Mouse (Mus musculus) neural tube, embryonic 15.5 days (tissue): ENCODE data around the gene Tnfrsf22. TPM values are rescaled to one million over a fixed set of nuclear protein-coding genes. Genes with fewer than 3 reads are reported as not detected.

Experiments
- ATAC-seq: fragments of 200-750 bp; cut with Nextera tagmentation; 2 replicates; pipeline ENCODE4 v1.8.0; 2017; ENCODE audit warnings: mild to moderate bottlenecking, moderate TSS enrichment, moderate library complexity; ENCODE audit not compliant: low FRiP score
- H3K27ac ChIP-seq: fragments of 300-500 bp; sonication (generic); replicated peaks from 2 replicates; pipeline ENCODE4 v1.5.1; 2015; ENCODE audit warnings: mild to moderate bottlenecking, inconsistent platforms
- H3K27me3 ChIP-seq: fragments of 300-500 bp; sonication (generic); replicated peaks from 2 replicates; pipeline ENCODE4 v1.6.1; 2015; ENCODE audit warnings: inconsistent platforms
- H3K36me3 ChIP-seq: fragments of 300-500 bp; sonication (generic); 2 replicates; pipeline ENCODE4 v1.6.1; 2015; ENCODE audit warnings: inconsistent platforms
- H3K4me1 ChIP-seq: fragments of 300-500 bp; sonication (generic); 2 replicates; pipeline ENCODE4 v1.6.1; 2015; ENCODE audit warnings: inconsistent platforms
- H3K4me2 ChIP-seq: fragments of 300-500 bp; sonication (generic); 2 replicates; pipeline ENCODE4 v1.6.1; 2015; ENCODE audit warnings: inconsistent platforms, mild to moderate bottlenecking, moderate library complexity
- H3K4me3 ChIP-seq: fragments of 300-500 bp; sonication (generic); replicated peaks from 2 replicates; pipeline ENCODE4 v1.5.1; 2015; ENCODE audit warnings: mild to moderate bottlenecking, inconsistent platforms
- H3K9ac ChIP-seq: fragments of 300-500 bp; sonication (generic); replicated peaks from 2 replicates; pipeline ENCODE4 v1.6.1; 2015; ENCODE audit warnings: mild to moderate bottlenecking, inconsistent platforms
- H3K9me3 ChIP-seq: fragments of 300-500 bp; sonication (generic); replicated peaks from 2 replicates; pipeline ENCODE4 v1.6.1; 2016; ENCODE audit warnings: inconsistent platforms
- WGBS: fragments of 180-500 bp; shearing (Covaris S2); methylation state at CpG from one replicate; pipeline ENCODE4 v1.1.7; 2015; ENCODE audit warnings: mixed read lengths; 5-methylcytosine and 5-hydroxymethylcytosine counted together
- polyA plus RNA-seq: library from polyadenylated mRNA; unstranded; fragments of >200 nt; fragmentation: Nextera tagmentation; extraction: Ambion mirVana; gene quantifications from 2 replicates; pipeline ENCODE4 v1.2.1, GENCODE M21; 2015

Tnfrsf22 gene
- polyA plus RNA-seq, 1 experiment from 2014 or later, result 3.9 TPM

DNA sequence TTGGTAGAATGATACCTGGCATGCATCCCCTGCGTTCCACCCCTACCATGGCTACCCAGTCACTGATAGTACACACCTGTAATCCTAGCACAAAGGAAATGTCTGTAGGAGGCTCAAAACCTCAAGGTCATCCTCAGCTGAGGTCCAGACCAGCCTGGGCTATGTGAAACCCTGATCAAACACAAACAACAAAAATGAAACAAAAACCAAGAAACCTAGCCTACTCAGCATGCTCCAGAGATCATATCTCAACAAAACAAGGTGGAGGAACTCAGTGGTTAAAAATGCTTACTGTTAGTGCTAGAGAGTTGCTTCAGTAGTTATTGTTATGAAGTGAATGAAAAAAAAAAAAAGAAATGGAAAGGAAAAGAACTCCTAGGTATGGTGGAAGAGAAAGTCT lies 20.9 kb downstream of the Tnfrsf22 start, which contains the start of gene Tnfrsf26:
Tnfrsf26 (minus strand) TSS at position 183 of the 400 bp plus-strand sequence.
- WGBS, result 97% methylated on average over 1 of the region's 1 CpGs

DNA sequence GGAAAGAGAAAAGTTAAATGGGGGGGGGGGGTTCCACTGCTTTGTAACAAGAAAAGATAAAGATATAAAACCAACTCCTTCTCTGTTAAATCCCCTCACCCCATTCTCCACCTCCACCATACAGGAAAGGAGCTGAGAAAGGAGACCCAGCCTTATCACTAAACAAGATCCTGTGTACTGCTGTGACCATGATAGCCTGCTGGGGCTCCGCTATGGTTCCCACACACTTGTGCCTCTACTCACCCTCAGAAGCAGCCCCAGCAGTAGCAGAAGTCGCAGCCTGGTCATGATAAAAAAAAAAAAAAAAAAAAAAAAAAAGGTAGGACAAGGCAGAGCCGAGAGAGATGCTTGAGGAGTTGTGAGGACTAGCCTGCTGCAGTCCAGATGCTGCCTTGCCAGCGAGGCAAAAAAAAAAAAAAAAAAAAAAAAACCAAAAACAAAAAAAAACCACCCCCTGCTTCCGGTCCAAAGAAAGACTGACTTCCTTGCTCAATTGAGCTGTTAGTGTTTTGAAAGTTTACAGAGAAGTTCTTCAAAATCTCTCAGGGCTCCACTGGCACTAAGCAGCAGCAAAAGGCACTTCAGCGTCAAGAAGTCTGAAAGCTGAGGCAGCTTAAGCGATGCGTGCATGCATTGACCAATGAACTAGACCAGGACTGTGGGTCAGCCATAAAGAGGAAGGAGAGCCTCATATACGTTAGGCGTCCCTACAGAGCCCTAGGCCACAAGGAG lies 21.7 kb downstream of the Tnfrsf22 start:
- no peak overlapping the region for H3K4me2 ChIP-seq
- H3K36me3 ChIP-seq, result no peaks in the 10 kb centered on the region
- no peak overlapping the region for H3K9ac ChIP-seq
- WGBS, result 61% methylated on average over 10 of the region's 10 CpGs
- no peak overlapping the region for H3K4me3 ChIP-seq
- no peaks in the 10 kb centered on the region for H3K9me3 ChIP-seq
- no peaks in the 10 kb centered on the region for H3K27me3 ChIP-seq
- H3K4me1 ChIP-seq, result no peaks in the 10 kb centered on the region
- ATAC-seq, result no peak
- no peak overlapping the region for H3K27ac ChIP-seq

More for the DNA sequence above, 20.9 kb downstream of the Tnfrsf22 start, which contains the start of gene Tnfrsf26:
- no peaks in the 10 kb centered on the region for H3K4me1 ChIP-seq
- no peaks in the 10 kb centered on the region for H3K9me3 ChIP-seq
- no peak within 1 kb of the TSS for H3K9ac ChIP-seq
- H3K27ac ChIP-seq, result no peak within 1 kb of the TSS
- no peaks in the 10 kb centered on the region for H3K27me3 ChIP-seq
- H3K4me2 ChIP-seq, result no peak within 1 kb of the TSS
- no peak within 1 kb of the TSS for H3K4me3 ChIP-seq
- no peak for ATAC-seq
- H3K36me3 ChIP-seq, result no peaks in the 10 kb centered on the region

GRCm38 (mm10) chr7:143626178-143626577 lies 23.3 kb downstream of the Tnfrsf22 start:
- Histone ChIP-seq H3K4me2 (no peak overlapping the region), H3K27ac (no peak overlapping the region), H3K27me3 (no peaks in the 10 kb centered on the region), H3K9me3 (no peaks in the 10 kb centered on the region), H3K9ac (no peak overlapping the region), H3K4me1 (no peaks in the 10 kb centered on the region), H3K36me3 (no peaks in the 10 kb centered on the region), H3K4me3 (no peak overlapping the region)
- 63% methylated on average over 2 of the region's 2 CpGs for WGBS
- no peak for ATAC-seq

- H3K9ac ChIP-seq, result no peak overlapping the region
- H3K27me3 ChIP-seq, result no peaks in the 10 kb centered on the region
- H3K9me3 ChIP-seq, result no peaks in the 10 kb centered on the region
- no peak overlapping the region for H3K27ac ChIP-seq
- no peak overlapping the region for H3K4me2 ChIP-seq
- 78% methylated on average over 5 of the region's 5 CpGs for WGBS
- no peak overlapping the region for H3K4me3 ChIP-seq
- H3K4me1 ChIP-seq, result no peaks in the 10 kb centered on the region
- no peak for ATAC-seq
- no peaks in the 10 kb centered on the region for H3K36me3 ChIP-seq
Observed at GRCm38 (mm10) chr7:143625151-143625550, 24.3 kb downstream of the Tnfrsf22 start.

GRCm38 (mm10) chr7:143624561-143624960 lies 24.9 kb downstream of the Tnfrsf22 start:
- Histone ChIP-seq H3K4me2 (no peak overlapping the region), H3K9ac (no peak overlapping the region), H3K36me3 (no peaks in the 10 kb centered on the region), H3K27ac (no peak overlapping the region), H3K9me3 (no peaks in the 10 kb centered on the region), H3K4me1 (no peaks in the 10 kb centered on the region), H3K27me3 (no peaks in the 10 kb centered on the region), H3K4me3 (no peak overlapping the region)
- ATAC-seq, result no peak
- 89% methylated on average over 3 of the region's 3 CpGs for WGBS

DNA sequence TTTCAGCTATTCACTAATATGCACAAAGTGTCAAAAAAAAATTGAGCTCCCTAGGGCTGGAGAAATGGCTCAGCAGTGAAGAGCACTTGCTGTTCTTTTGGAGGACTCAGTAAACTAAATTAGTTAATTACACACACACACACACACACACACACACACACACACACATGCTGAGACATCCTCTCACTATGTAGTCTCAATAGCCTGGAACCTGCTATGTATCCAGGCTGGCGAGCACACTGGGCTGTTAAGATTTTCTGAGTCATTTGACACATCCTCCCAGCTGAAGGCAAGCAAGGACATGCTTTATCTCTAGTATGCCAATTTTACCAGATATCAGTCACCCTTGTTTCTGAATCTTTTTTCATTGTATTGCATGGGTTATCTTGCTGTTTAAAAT lies 28.5 kb downstream of the Tnfrsf22 start:
- Histone ChIP-seq H3K36me3 (no peaks in the 10 kb centered on the region), H3K9me3 (no peaks in the 10 kb centered on the region), H3K9ac (no peak overlapping the region), H3K27ac (no peak overlapping the region), H3K4me3 (no peak overlapping the region), H3K27me3 (no peaks in the 10 kb centered on the region), H3K4me2 (no peak overlapping the region), H3K4me1 (no peaks in the 10 kb centered on the region)
- ATAC-seq, result no peak
- 52% methylated on average over 1 of the region's 1 CpGs for WGBS

DNA sequence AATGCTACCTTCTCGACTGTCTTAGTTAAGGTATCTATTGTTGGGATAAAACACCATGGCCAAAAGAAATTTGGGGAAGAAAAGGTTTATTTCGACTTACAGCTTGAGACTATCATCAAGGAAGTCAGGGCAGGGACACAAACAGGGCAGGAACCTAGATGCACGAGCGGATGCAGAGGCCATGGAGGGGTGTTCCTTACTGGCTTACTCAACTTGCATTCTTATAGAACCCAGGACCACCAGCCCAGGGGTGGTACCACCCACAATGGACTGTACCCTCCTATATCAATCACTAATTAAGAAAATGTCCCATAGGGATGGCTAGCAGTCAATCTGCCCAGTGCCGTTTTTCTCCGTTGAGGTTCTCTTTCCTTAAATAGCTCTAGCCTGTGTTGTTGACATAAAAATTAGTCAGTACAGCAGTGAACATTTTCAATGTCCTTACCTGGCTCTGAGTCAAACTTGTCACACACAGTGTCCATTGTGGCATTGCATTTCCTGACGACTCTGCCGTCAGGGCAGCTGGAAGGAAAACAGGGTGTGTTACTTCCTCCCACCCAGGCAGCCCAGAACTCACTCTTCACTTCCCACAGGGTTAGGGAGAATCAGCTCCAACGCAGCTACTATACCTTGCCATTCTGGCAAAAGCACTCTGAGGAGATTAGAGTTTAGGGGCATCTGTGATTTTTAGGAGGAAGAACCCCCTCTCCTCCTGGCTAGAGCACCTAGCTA lies 34.9 kb downstream of the Tnfrsf22 start:
- no peak overlapping the region for H3K4me2 ChIP-seq
- no peaks in the 10 kb centered on the region for H3K4me1 ChIP-seq
- WGBS, result 70% methylated on average over 9 of the region's 9 CpGs
- no peaks in the 10 kb centered on the region for H3K9me3 ChIP-seq
- no peaks in the 10 kb centered on the region for H3K36me3 ChIP-seq
- H3K27me3 ChIP-seq, result no peaks in the 10 kb centered on the region
- no peak overlapping the region for H3K4me3 ChIP-seq
- no peak for ATAC-seq
- H3K27ac ChIP-seq, result no peak overlapping the region
- no peak overlapping the region for H3K9ac ChIP-seq

GRCm38 (mm10) chr7:143612215-143612614 lies 37.2 kb downstream of the Tnfrsf22 start:
- ATAC-seq, result no peak
- no peak overlapping the region for H3K27ac ChIP-seq
- WGBS, result 59% methylated on average over 3 of the region's 3 CpGs
- no peak overlapping the region for H3K4me2 ChIP-seq
- no peaks in the 10 kb centered on the region for H3K27me3 ChIP-seq
- no peaks in the 10 kb centered on the region for H3K36me3 ChIP-seq
- no peak overlapping the region for H3K9ac ChIP-seq
- H3K4me1 ChIP-seq, result no peaks in the 10 kb centered on the region
- H3K9me3 ChIP-seq, result no peaks in the 10 kb centered on the region
- no peak overlapping the region for H3K4me3 ChIP-seq

GRCm38 (mm10) chr7:143605321-143605720 lies 44.1 kb downstream of the Tnfrsf22 start:
- WGBS, result 92% methylated on average over 3 of the region's 3 CpGs
- H3K36me3 ChIP-seq, result no peaks in the 10 kb centered on the region
- H3K27ac ChIP-seq, result no peak overlapping the region
- no peaks in the 10 kb centered on the region for H3K9me3 ChIP-seq
- no peak for ATAC-seq
- H3K4me1 ChIP-seq, result no peaks in the 10 kb centered on the region
- no peak overlapping the region for H3K9ac ChIP-seq
- no peaks in the 10 kb centered on the region for H3K27me3 ChIP-seq
- no peak overlapping the region for H3K4me2 ChIP-seq
- H3K4me3 ChIP-seq, result no peak overlapping the region

DNA sequence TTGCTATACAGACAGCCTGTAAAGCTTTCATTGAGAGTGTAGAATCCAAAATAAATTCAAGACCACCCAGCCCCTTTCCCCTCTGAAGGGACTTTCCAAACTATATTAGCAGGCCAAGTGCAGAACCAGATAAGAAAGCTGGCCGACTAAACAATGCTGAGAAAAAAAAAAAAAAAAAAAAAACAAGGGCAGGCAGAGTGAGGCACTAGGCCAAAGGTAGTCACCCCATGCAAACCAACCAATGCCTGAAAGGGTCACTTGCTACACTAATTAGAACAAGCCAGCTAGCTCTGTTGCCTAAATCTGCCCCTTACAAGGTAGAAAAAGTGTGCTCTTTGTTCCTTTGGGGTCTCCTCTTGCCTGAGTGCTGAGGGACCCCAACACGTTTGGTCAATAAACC lies 44.6 kb downstream of the Tnfrsf22 start:
- no peak for ATAC-seq
- Histone ChIP-seq H3K4me3 (no peak overlapping the region), H3K27ac (no peak overlapping the region), H3K9ac (no peak overlapping the region), H3K27me3 (no peaks in the 10 kb centered on the region), H3K9me3 (no peaks in the 10 kb centered on the region), H3K4me1 (no peaks in the 10 kb centered on the region), H3K36me3 (no peaks in the 10 kb centered on the region), H3K4me2 (no peak overlapping the region)
- WGBS, result 78% methylated on average over 2 of the region's 2 CpGs

DNA sequence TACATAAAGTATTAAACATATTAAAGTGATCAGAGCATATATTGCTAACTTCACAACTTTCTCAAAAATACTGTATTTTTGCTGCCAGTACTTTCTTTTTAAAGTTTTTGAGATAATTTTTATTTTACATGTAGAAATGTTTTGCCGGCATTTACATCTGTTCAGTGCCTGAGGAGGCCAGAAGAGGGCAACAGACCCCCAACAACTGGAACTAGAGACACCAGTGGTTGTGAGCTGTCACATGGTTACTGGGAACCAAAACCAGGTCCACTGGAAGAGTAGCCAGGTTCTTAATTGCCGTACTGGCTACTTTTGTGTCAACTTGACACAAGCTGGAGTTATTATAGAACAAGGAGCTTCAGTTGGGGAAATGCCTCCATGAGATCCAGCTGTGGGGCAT lies 47.8 kb downstream of the Tnfrsf22 start:
- no peak for ATAC-seq
- Histone ChIP-seq H3K9ac (no peak overlapping the region), H3K27ac (no peak overlapping the region), H3K4me2 (no peak overlapping the region), H3K27me3 (no peaks in the 10 kb centered on the region), H3K9me3 (no peaks in the 10 kb centered on the region), H3K4me3 (no peak overlapping the region), H3K4me1 (peaks cover 18% of the 10 kb centered on the region), H3K36me3 (no peaks in the 10 kb centered on the region)
- WGBS, result 80% methylated on average over 2 of the region's 2 CpGs

DNA sequence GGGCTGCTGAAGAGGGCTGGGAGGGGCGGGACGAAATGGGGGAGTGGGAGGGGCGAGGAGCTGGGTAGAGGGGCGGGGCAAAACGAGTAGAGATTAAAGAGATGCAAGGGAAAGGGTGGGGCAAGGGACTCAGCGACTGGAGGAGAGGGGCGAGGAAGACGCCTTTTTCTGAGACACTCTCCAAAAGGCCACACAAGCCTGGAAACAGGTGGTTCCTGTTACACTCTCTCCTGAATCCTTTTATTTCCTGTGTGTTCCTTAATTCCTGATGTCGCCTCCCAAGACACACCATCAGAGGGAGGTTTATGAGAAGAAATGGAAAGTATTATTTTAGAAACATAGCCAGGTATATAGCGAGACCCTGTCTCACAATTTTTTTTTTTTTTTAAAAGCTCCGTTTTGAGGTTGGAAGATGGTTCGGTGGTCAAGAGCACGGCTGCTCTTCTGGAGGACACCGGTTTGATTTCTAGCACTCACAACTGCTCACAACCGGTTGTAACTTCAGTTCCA lies 49.2 kb downstream of the Tnfrsf22 start:
- peak overlapping the region; percentile 33 for H3K9ac ChIP-seq
- no peak for ATAC-seq
- no peaks in the 10 kb centered on the region for H3K9me3 ChIP-seq
- H3K4me2 ChIP-seq, result peak overlapping the region; percentile 96
- no peaks in the 10 kb centered on the region; the same call in 1 of the 2 replicates for H3K36me3 ChIP-seq
- H3K27me3 ChIP-seq, result no peaks in the 10 kb centered on the region
- H3K27ac ChIP-seq, result peak overlapping the region; percentile 56
- H3K4me1 ChIP-seq, result peaks cover 23% of the 10 kb centered on the region
- WGBS, result 7% methylated on average over 14 of the region's 15 CpGs
- H3K4me3 ChIP-seq, result peak overlapping the region; percentile 96
